Mouse (Mus musculus) frontal cortex, adult (tissue): ENCODE measurements around the gene Psmd8.
"Not testable (repeated sequence)": the region's sequence is repeated elsewhere in the genome, so short reads cannot be mapped to it uniquely, and the experiment has no call there.

Source experiments
- ATAC-seq: cut with Nextera tagmentation; 2 replicates; pipeline ENCODE4 v1.9.2; 2017; ENCODE audit warnings: mild to moderate bottlenecking, moderate library complexity, mixed read lengths; ENCODE audit not compliant: low TSS enrichment

Gene Psmd8

GRCm38 (mm10) chr7:29170066-29170754 is 10.3 kb downstream of the Psmd8 start, which contains the start of the genes Ggn and Spred3:
Gene Ggn (plus strand): TSS chr7:29170210.
Gene Spred3 (minus strand): TSS chr7:29170411.
- ATAC-seq = peak; percentile 25; the same call in 1 of the 2 replicates

GRCm38 (mm10) chr7:29169231-29170065 is 11.1 kb downstream of the Psmd8 start:
- peak; percentile 86 for ATAC-seq

- no peak for ATAC-seq
Measured at GRCm38 (mm10) chr7:29168791-29169230, 11.7 kb downstream of the Psmd8 start.

- ATAC-seq = no peak
Measured at GRCm38 (mm10) chr7:29168121-29168695, 12.3 kb downstream of the Psmd8 start.

- no peak for ATAC-seq
Measured at GRCm38 (mm10) chr7:29167656-29168055, 12.8 kb downstream of the Psmd8 start.

GRCm38 (mm10) chr7:29162750-29163525 is 17.6 kb downstream of the Psmd8 start:
- ATAC-seq = no peak

- no peak for ATAC-seq
Measured at GRCm38 (mm10) chr7:29162294-29162693, 18.2 kb downstream of the Psmd8 start.

- ATAC-seq = no peak
Measured at GRCm38 (mm10) chr7:29158264-29158663, 22.2 kb downstream of the Psmd8 start.

- peak; percentile 78 for ATAC-seq
Measured at GRCm38 (mm10) chr7:29155838-29156782, 24.4 kb downstream of the Psmd8 start, which contains the start of gene Fam98c. Gene Fam98c (minus strand): TSS chr7:29156234.

GRCm38 (mm10) chr7:29155196-29155837 is 25.2 kb downstream of the Psmd8 start:
- ATAC-seq = peak; percentile 88

- ATAC-seq = no peak
Measured at GRCm38 (mm10) chr7:29154018-29154720, 26.3 kb downstream of the Psmd8 start.

GRCm38 (mm10) chr7:29151486-29151885 is 29.0 kb downstream of the Psmd8 start:
- ATAC-seq = no peak

- no peak for ATAC-seq
Measured at GRCm38 (mm10) chr7:29148771-29149170, 31.7 kb downstream of the Psmd8 start.

GRCm38 (mm10) chr7:29146625-29147367 is 33.7 kb downstream of the Psmd8 start:
- no peak for ATAC-seq

GRCm38 (mm10) chr7:29144006-29144405 is 36.5 kb downstream of the Psmd8 start:
- ATAC-seq = no peak

GRCm38 (mm10) chr7:29141416-29141815 is 39.1 kb downstream of the Psmd8 start:
- no peak for ATAC-seq

- not testable (repeated sequence) for ATAC-seq
Measured at GRCm38 (mm10) chr7:29139237-29139636, 41.3 kb downstream of the Psmd8 start.

- no peak for ATAC-seq
Measured at GRCm38 (mm10) chr7:29137429-29137828, 43.1 kb downstream of the Psmd8 start.
